Mouse (Mus musculus) brain, embryonic 14.5 days (tissue): Measurements from ENCODE around the gene Gm10647.

Source experiments
- CTCF ChIP-seq: fragments of 200-500 bp; IDR thresholded peaks from 2 replicates; pipeline ENCODE4 v1.5.1; 2012; ENCODE audit warnings: inconsistent platforms, mild to moderate bottlenecking, moderate library complexity, borderline replicate concordance; ENCODE audit not compliant: insufficient read depth, insufficient read length; ENCODE audit errors: extremely low read depth
- POLR2A ChIP-seq: fragments of 200-500 bp; IDR thresholded peaks from 2 replicates; pipeline ENCODE4 v1.6.1; 2012; ENCODE audit warnings: mild to moderate bottlenecking, inconsistent platforms, borderline replicate concordance; ENCODE audit not compliant: poor library complexity, insufficient read depth, insufficient read length, severe bottlenecking; ENCODE audit errors: extremely low read depth

GRCm38 (mm10) chr9:66846822-66847221 is 50.0 kb downstream of the Gm10647 start:
- no peak for TF ChIP-seq CTCF
- TF ChIP-seq POLR2A: no peak
